Mouse (Mus musculus) kidney, embryonic 14.5 days (tissue): ENCODE results near the gene Ttf1. TPM values are rescaled to one million over a fixed set of nuclear protein-coding genes. Genes with fewer than 3 reads are reported as not detected.

Experiments used
- ATAC-seq: fragments of 200-750 bp; cut with Nextera tagmentation; 2 replicates; pipeline ENCODE4 v1.8.0; 2017; ENCODE audit warnings: moderate number of reproducible peaks, mild to moderate bottlenecking, moderate TSS enrichment, moderate library complexity; ENCODE audit not compliant: low FRiP score, low TSS enrichment
- H3K27ac ChIP-seq: fragments of 300-500 bp; sonication (generic); 2 replicates; pipeline ENCODE4 v1.5.1; 2014; ENCODE audit warnings: low read depth, mild to moderate bottlenecking, low read length, moderate library complexity, mixed read lengths
- H3K27me3 ChIP-seq: fragments of 300-500 bp; sonication (generic); 2 replicates; pipeline ENCODE4 v1.6.1; 2014; ENCODE audit warnings: mild to moderate bottlenecking, low read length; ENCODE audit not compliant: control insufficient read depth, insufficient read depth
- H3K36me3 ChIP-seq: fragments of 300-500 bp; sonication (generic); 2 replicates; pipeline ENCODE4 v1.6.1; 2014; ENCODE audit warnings: low read length, mixed read lengths; ENCODE audit not compliant: control insufficient read depth, insufficient read depth
- H3K4me1 ChIP-seq: fragments of 300-500 bp; sonication (generic); 2 replicates; pipeline ENCODE4 v1.6.1; 2014; ENCODE audit warnings: low read length, mixed read lengths; ENCODE audit not compliant: control insufficient read depth, insufficient read depth
- H3K4me2 ChIP-seq: fragments of 300-500 bp; sonication (generic); replicated peaks from 2 replicates; pipeline ENCODE4 v1.6.1; 2014; ENCODE audit warnings: low read depth, mild to moderate bottlenecking, low read length
- H3K4me3 ChIP-seq: fragments of 300-500 bp; sonication (generic); 2 replicates; pipeline ENCODE4 v1.5.1; 2014; ENCODE audit warnings: mild to moderate bottlenecking, low read length
- H3K9ac ChIP-seq: fragments of 300-500 bp; sonication (generic); 2 replicates; pipeline ENCODE4 v1.6.1; 2014; ENCODE audit warnings: low read depth, mild to moderate bottlenecking, low read length, moderate library complexity
- H3K9me3 ChIP-seq: fragments of 300-500 bp; sonication (generic); 2 replicates; pipeline ENCODE4 v1.6.1; 2016; ENCODE audit warnings: low read length; ENCODE audit not compliant: control insufficient read depth
- WGBS: fragments of 180-500 bp; shearing (Covaris S2); extraction: QIAGEN DNeasy Blood & Tissue Kit; methylation state at CpG from one replicate; pipeline ENCODE4 v1.1.7; 2014; 5-methylcytosine and 5-hydroxymethylcytosine counted together
- polyA plus RNA-seq: library from polyadenylated mRNA; unstranded; fragments of >200 nt; fragmentation: Nextera tagmentation; extraction: Ambion mirVana; gene quantifications from 2 replicates; pipeline ENCODE4 v1.2.1, GENCODE M21; 2014

Gene Ttf1
- polyA plus RNA-seq, 1 experiment from 2014 or later, result 10.9 TPM

GRCm38 (mm10) chr2:29031951-29032350 is 28.1 kb upstream of the Ttf1 start:
- Histone ChIP-seq H3K36me3 (no peaks in the 10 kb centered on the region), H3K9ac (no peak overlapping the region)
- ATAC-seq, result no peak

DNA sequence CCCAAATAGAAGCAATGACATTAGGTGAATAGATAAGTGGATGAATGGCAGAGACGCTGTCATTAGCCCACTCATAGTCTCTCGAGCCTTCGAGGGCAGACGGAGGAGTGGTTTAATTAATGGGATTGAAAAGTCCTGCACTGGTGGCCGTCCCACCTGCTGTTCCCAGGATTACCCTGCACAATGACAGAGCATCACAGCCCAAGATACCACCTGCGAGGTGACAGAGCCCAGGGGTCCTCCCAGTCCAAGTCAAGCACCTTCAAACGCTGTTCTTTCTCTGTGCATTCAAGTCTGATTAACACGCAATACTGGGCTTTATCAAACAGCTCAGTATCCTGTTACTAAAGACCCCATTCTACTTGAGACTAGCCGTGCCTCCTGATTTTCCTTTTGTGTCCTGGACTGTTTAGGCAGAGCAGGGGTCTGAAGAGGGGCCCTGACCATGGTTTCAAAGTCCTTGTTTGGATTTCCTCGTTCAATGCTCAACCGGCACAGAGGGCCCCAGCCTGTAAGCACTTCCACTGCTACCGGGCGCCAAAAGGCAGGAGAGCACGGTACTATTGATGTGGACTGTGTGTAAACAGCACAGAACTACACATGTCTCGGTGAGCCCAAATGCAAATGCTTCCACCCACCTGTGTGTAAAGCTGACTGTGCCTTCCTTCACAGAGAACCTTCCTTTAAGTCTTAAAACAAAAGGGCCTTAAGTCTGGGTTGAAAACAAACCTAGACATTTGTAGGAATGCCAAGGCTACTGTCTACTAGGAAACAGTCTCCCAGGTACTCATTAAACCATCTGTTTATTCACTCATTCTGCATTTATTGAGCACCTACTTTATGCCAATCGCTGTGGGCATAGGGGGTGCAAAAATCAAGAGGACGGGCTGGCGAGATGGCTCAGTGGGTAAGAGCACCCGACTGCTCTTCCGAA is 25.3 kb upstream of the Ttf1 start:
- Histone ChIP-seq H3K27me3 (peaks cover 45% of the 10 kb centered on the region), H3K4me2 (no peak overlapping the region), H3K36me3 (no peaks in the 10 kb centered on the region), H3K4me3 (no peak overlapping the region), H3K4me1 (no peaks in the 10 kb centered on the region), H3K9ac (no peak overlapping the region), H3K27ac (no peak overlapping the region), H3K9me3 (no peaks in the 10 kb centered on the region)
- ATAC-seq, result no peak
- 61% methylated on average over 20 of the region's 20 CpGs for WGBS

More at GRCm38 (mm10) chr2:29031951-29032350, 28.1 kb upstream of the Ttf1 start:
- no peak overlapping the region for H3K27ac ChIP-seq
- H3K4me2 ChIP-seq, result no peak overlapping the region
- no peak overlapping the region for H3K4me3 ChIP-seq
- no peaks in the 10 kb centered on the region for H3K4me1 ChIP-seq
- no peaks in the 10 kb centered on the region for H3K9me3 ChIP-seq
- peaks cover 26% of the 10 kb centered on the region for H3K27me3 ChIP-seq
- WGBS, result 87% methylated on average over 4 of the region's 4 CpGs

GRCm38 (mm10) chr2:29035698-29036097 is 24.4 kb upstream of the Ttf1 start:
- H3K9me3 ChIP-seq, result no peaks in the 10 kb centered on the region
- H3K27me3 ChIP-seq, result peaks cover 44% of the 10 kb centered on the region
- ATAC-seq, result no peak
- H3K9ac ChIP-seq, result no peak overlapping the region
- H3K36me3 ChIP-seq, result no peaks in the 10 kb centered on the region
- H3K4me3 ChIP-seq, result no peak overlapping the region
- no peaks in the 10 kb centered on the region for H3K4me1 ChIP-seq
- H3K4me2 ChIP-seq, result no peak overlapping the region
- WGBS, result 55% methylated on average over 8 of the region's 8 CpGs
- H3K27ac ChIP-seq, result no peak overlapping the region

DNA sequence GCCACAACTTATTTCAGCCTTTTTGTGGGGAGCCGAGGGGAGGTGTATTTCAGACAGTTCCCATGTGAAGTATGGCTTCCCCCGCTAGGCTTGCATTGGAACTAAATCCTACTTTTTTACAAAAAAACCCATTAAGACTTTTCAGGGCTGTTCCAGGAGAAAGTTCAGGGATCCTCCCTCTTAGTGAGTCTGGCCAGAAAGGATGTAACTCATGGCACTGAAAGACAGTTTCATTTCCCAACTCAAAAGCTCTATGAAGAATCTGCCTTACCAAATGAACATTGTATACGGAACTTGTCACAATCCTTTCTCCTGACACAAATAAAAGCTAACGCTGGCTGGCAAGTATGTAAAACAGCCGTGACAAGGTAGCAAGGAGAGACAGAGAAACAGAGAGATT is 20.3 kb upstream of the Ttf1 start:
- WGBS, result 12% methylated on average over 5 of the region's 5 CpGs
- H3K36me3 ChIP-seq, result no peaks in the 10 kb centered on the region
- H3K4me1 ChIP-seq, result no peaks in the 10 kb centered on the region
- ATAC-seq, result no peak
- no peaks in the 10 kb centered on the region for H3K9me3 ChIP-seq
- H3K27ac ChIP-seq, result no peak overlapping the region
- H3K27me3 ChIP-seq, result peaks cover 73% of the 10 kb centered on the region
- no peak overlapping the region for H3K4me3 ChIP-seq
- no peak overlapping the region for H3K9ac ChIP-seq
- no peak overlapping the region for H3K4me2 ChIP-seq

- Histone ChIP-seq H3K4me3 (no peak overlapping the region), H3K4me2 (no peak overlapping the region), H3K4me1 (no peaks in the 10 kb centered on the region), H3K36me3 (no peaks in the 10 kb centered on the region), H3K27me3 (peaks cover 75% of the 10 kb centered on the region), H3K9ac (no peak overlapping the region), H3K27ac (no peak overlapping the region), H3K9me3 (no peaks in the 10 kb centered on the region)
- no peak for ATAC-seq
- 8% methylated on average over 18 of the region's 18 CpGs for WGBS
These were observed 19.2 kb upstream of the Ttf1 start for GRCm38 (mm10) chr2:29040594-29041476.

DNA sequence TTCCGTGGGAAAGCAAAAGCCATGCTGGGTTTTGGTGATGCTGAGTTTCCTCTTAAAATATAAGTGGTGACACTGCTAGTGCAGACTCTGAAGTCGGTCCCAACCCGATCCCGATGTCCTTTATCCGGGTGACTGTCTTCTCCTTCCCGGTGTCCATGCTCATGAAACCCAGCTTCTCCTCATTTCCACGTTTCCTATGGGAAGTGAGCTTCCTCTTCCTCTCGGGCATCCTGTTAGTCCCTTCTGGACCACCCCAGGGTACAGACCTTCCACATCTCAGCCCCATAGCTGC is 18.6 kb upstream of the Ttf1 start:
- Histone ChIP-seq H3K9me3 (no peaks in the 10 kb centered on the region), H3K9ac (no peak overlapping the region), H3K27me3 (peaks cover 71% of the 10 kb centered on the region), H3K4me2 (no peak overlapping the region), H3K27ac (no peak overlapping the region), H3K4me1 (no peaks in the 10 kb centered on the region), H3K4me3 (no peak overlapping the region), H3K36me3 (no peaks in the 10 kb centered on the region)
- no peak for ATAC-seq
- 31% methylated on average over 8 of the region's 8 CpGs for WGBS

GRCm38 (mm10) chr2:29042124-29042523 is 17.9 kb upstream of the Ttf1 start:
- H3K27ac ChIP-seq, result no peak overlapping the region
- H3K4me3 ChIP-seq, result no peak overlapping the region
- no peaks in the 10 kb centered on the region for H3K36me3 ChIP-seq
- 91% methylated on average over 5 of the region's 5 CpGs for WGBS
- H3K9ac ChIP-seq, result no peak overlapping the region
- ATAC-seq, result no peak
- no peaks in the 10 kb centered on the region for H3K9me3 ChIP-seq
- H3K4me2 ChIP-seq, result no peak overlapping the region
- H3K4me1 ChIP-seq, result no peaks in the 10 kb centered on the region
- peaks cover 70% of the 10 kb centered on the region for H3K27me3 ChIP-seq

DNA sequence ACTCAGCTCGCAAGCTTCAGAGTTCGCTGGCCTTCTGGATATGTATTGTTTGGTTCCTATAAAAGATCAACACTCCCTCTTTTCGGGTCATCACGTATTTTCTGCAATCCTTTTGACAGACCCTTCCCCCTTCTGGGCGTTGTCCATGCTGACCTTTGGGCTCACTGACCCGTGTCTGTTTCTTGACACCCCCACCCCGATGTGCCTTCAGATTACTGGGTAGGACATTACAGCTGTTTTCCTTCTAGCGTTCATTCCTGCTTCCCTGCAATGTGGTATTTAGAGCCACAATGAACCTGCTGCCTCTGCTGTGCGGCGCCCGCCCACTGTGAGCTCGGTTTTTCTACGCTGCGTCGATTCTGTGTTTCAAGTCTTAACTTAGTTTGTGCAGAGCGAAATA is 13.9 kb upstream of the Ttf1 start:
- WGBS, result 27% methylated on average over 16 of the region's 16 CpGs
- peaks cover 52% of the 10 kb centered on the region for H3K27me3 ChIP-seq

GRCm38 (mm10) chr2:29051932-29052331 is 8.1 kb upstream of the Ttf1 start:
- ATAC-seq, result no peak
- Histone ChIP-seq H3K9me3 (no peaks in the 10 kb centered on the region), H3K4me2 (no peak overlapping the region), H3K27me3 (peaks cover 26% of the 10 kb centered on the region), H3K27ac (no peak overlapping the region), H3K9ac (no peak overlapping the region), H3K4me1 (peaks cover 9% of the 10 kb centered on the region), H3K4me3 (no peak overlapping the region), H3K36me3 (no peaks in the 10 kb centered on the region)
- WGBS, result 49% methylated on average over 5 of the region's 5 CpGs

More for the DNA sequence above, 13.9 kb upstream of the Ttf1 start:
- no peaks in the 10 kb centered on the region for H3K9me3 ChIP-seq
- H3K4me2 ChIP-seq, result no peak overlapping the region
- no peaks in the 10 kb centered on the region for H3K36me3 ChIP-seq
- H3K27ac ChIP-seq, result no peak overlapping the region
- no peak overlapping the region for H3K9ac ChIP-seq
- H3K4me1 ChIP-seq, result no peaks in the 10 kb centered on the region
- no peak for ATAC-seq
- H3K4me3 ChIP-seq, result no peak overlapping the region
